ENCODE assay signal across 14 mouse cellular contexts in genomic region chr5:31815129-31815528, GRCm38 (mm10).
DNase-seq lines count a peak whose midpoint lies in the region; ATAC-seq and TF ChIP-seq lines count a peak whose summit lies in the region.
"Had no signal": no experiment of that assay in that cellular context is flagged by ENCODE, and none has a peak within 500 bp of the region (broad histone marks: within the 10 kb centered on the region; RNA-seq: fewer than 3 reads in every experiment).

No protein-coding gene starts in this region.

- no peak for TF ChIP-seq EP300 in lung, postnatal 0 days (IDR thresholded peaks at IDR 0.05)

- H3K27ac ChIP-seq in heart, embryonic 10.5 days: no peak overlapping the region
- H3K27ac ChIP-seq in lung, postnatal 0 days (ENCODE audit: low read length): no peak overlapping the region
- H3K27ac ChIP-seq in neural tube, embryonic 11.5 days (ENCODE audit: low read depth, low read length): no peak overlapping the region
- H3K27ac ChIP-seq in midbrain, embryonic 13.5 days: no peak overlapping the region
- H3K27ac ChIP-seq: hindbrain, embryonic 14.5 days; left cerebral cortex, adult 2 months; liver, embryonic 14.5 days had no signal

- DNase-seq in heart, embryonic 10.5 days (ENCODE audit: low spot score): peak; percentile 79
- DNase-seq in heart, adult 11 months: no peak
- DNase-seq in lung, postnatal 0 days (ENCODE audit: low spot score): peak; percentile 36
- DNase-seq in lung, postnatal 4 days: no peak
- peak; percentile 30 for DNase-seq in embryo, embryonic 11.5 days (ENCODE audit: low read depth, low spot score)
- peak; percentile 17 for DNase-seq in neural tube, embryonic 11.5 days (ENCODE audit: low spot score)
- no peak for DNase-seq in retina, embryonic 14.5 days (ENCODE audit: low spot score)
- DNase-seq: cerebellum, postnatal 14 days; heart, adult 18-20 months had no signal

- H3K9me3 ChIP-seq in heart, embryonic 10.5 days: no peaks in the 10 kb centered on the region
- no peaks in the 10 kb centered on the region for H3K9me3 ChIP-seq in lung, postnatal 0 days (ENCODE audit: low read length)
- H3K9me3 ChIP-seq in neural tube, embryonic 11.5 days (ENCODE audit: control insufficient read depth, low read length): no peaks in the 10 kb centered on the region
- no peaks in the 10 kb centered on the region for H3K9me3 ChIP-seq in midbrain, embryonic 13.5 days

- no peaks in the 10 kb centered on the region for H3K36me3 ChIP-seq in heart, embryonic 10.5 days
- H3K36me3 ChIP-seq in lung, postnatal 0 days (ENCODE audit: insufficient read depth, low read length): no peaks in the 10 kb centered on the region
- no peaks in the 10 kb centered on the region for H3K36me3 ChIP-seq in neural tube, embryonic 11.5 days (ENCODE audit: control insufficient read depth, insufficient read depth, low read length)
- no peaks in the 10 kb centered on the region for H3K36me3 ChIP-seq in midbrain, embryonic 13.5 days

- H3K4me2 ChIP-seq in lung, postnatal 0 days (replicated peaks; ENCODE audit: low read depth, low read length): no peak overlapping the region
- no peak overlapping the region for H3K4me2 ChIP-seq in neural tube, embryonic 11.5 days (ENCODE audit: low read depth)
- H3K4me2 ChIP-seq in midbrain, embryonic 13.5 days (replicated peaks): no peak overlapping the region
- H3K4me2 ChIP-seq: hindbrain, embryonic 14.5 days had no signal

- TF ChIP-seq CTCF in lung, postnatal 0 days (IDR thresholded peaks at IDR 0.05): no peak

- no peaks in the 10 kb centered on the region for H3K27me3 ChIP-seq in heart, embryonic 10.5 days (ENCODE audit: insufficient read depth, poor library complexity, severe bottlenecking)
- no peaks in the 10 kb centered on the region for H3K27me3 ChIP-seq in lung, postnatal 0 days (replicated peaks; ENCODE audit: insufficient read depth, low read length)
- H3K27me3 ChIP-seq in neural tube, embryonic 11.5 days (ENCODE audit: control insufficient read depth, insufficient read depth, low read length): no peaks in the 10 kb centered on the region
- no peaks in the 10 kb centered on the region for H3K27me3 ChIP-seq in midbrain, embryonic 13.5 days
- H3K27me3 ChIP-seq: Patski had no signal

- H3K4me1 ChIP-seq in heart, embryonic 10.5 days: peaks cover 9% of the 10 kb centered on the region; the same call in 1 of the 2 replicates
- no peaks in the 10 kb centered on the region; the same call in 1 of the 2 replicates for H3K4me1 ChIP-seq in lung, postnatal 0 days (ENCODE audit: insufficient read depth, low read depth, low read length)
- no peaks in the 10 kb centered on the region for H3K4me1 ChIP-seq in neural tube, embryonic 11.5 days (ENCODE audit: control insufficient read depth, insufficient read depth, low read length)
- H3K4me1 ChIP-seq in midbrain, embryonic 13.5 days (replicated peaks): no peaks in the 10 kb centered on the region

- WGBS in heart, embryonic 10.5 days: 73% methylated on average over 7 of the region's 7 CpGs
- 74% methylated on average over 7 of the region's 7 CpGs for WGBS in lung, postnatal 0 days
- WGBS in neural tube, embryonic 11.5 days: 76% methylated on average over 7 of the region's 7 CpGs
- WGBS in midbrain, embryonic 13.5 days: 82% methylated on average over 7 of the region's 7 CpGs

- no peak overlapping the region for H3K9ac ChIP-seq in lung, postnatal 0 days (replicated peaks; ENCODE audit: low read depth)
- no peak overlapping the region for H3K9ac ChIP-seq in neural tube, embryonic 11.5 days (ENCODE audit: low read length)
- no peak overlapping the region for H3K9ac ChIP-seq in midbrain, embryonic 13.5 days (replicated peaks)
- H3K9ac ChIP-seq: hindbrain, embryonic 14.5 days; liver, embryonic 14.5 days had no signal

- H3K4me3 ChIP-seq in heart, embryonic 10.5 days: no peak overlapping the region
- H3K4me3 ChIP-seq in lung, postnatal 0 days (ENCODE audit: low read depth, low read length): no peak overlapping the region
- no peak overlapping the region for H3K4me3 ChIP-seq in neural tube, embryonic 11.5 days (ENCODE audit: low read depth, low read length)
- H3K4me3 ChIP-seq in midbrain, embryonic 13.5 days (replicated peaks): no peak overlapping the region
- H3K4me3 ChIP-seq: left cerebral cortex, adult 2 months had no signal

- ATAC-seq in lung, postnatal 0 days: no peak
- no peak for ATAC-seq in neural tube, embryonic 11.5 days (ENCODE audit: insufficient read depth, low FRiP score, low TSS enrichment)
- no peak for ATAC-seq in midbrain, embryonic 13.5 days
- ATAC-seq: Patski had no signal

Comparison
In these comparisons a context has a peak if more than half of its experiments do, and no peak if none do; other contexts are left out.
1. DNase-seq: peak in heart, embryonic 10.5 days (single experiment), lung, postnatal 0 days (single experiment), embryo, embryonic 11.5 days (single experiment) and neural tube, embryonic 11.5 days (single experiment); none in heart, adult 11 months (single experiment), lung, postnatal 4 days (0 of 2) and retina, embryonic 14.5 days (single experiment).